Mouse (Mus musculus) liver, postnatal 0 days (tissue): ENCODE data around the gene Zfp607b.

ENCODE experiments used
- CTCF ChIP-seq: sonication (generic); IDR thresholded peaks from 2 replicates; pipeline ENCODE4 v1.5.1; 2016; ENCODE audit warnings: antibody characterized with exemption, low read depth
- EP300 ChIP-seq: IDR thresholded peaks from 2 replicates; pipeline ENCODE4 v1.6.1; 2016; ENCODE audit warnings: antibody characterized with exemption, low read depth, mild to moderate bottlenecking

DNA sequence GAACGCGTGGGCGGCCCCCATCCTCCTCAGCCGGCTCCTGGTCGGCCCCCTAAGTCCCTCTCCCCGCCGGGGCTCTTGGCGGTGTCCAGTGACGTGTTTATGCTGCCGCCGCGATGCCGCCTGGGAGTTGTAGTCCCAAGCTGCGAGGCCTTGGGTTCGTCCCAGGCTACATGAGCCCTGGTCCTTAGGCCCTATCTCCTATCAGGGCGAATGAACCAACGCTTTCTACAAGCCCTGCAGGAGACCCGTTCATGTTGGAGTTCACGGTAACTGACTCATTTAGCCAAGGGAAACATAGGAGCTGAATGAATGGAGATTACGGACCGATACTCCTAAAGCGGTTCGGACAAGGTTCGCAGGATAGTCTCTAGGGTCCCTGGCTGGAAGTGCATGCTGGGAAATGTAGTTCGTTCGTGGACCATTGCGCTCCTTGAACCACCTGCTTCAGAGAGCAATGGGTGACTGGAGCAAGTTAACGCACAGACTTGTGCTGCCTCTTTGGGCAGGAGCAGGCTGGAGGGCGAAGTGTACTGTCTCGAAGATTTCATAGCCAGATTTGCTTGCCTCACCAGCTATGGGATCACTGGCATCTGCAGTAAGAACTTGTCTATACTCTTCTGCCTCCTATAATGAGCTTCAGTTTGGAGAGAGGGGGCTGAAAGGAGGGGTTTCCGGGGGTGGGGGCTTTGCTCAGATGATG, 14.5 kb upstream of the Zfp607b start, which contains the start of gene Map3k10:
- TF ChIP-seq CTCF (no peak), EP300 (no peak)
